Mouse (Mus musculus): ENCODE measurements around the gene Dusp8.

DNA sequence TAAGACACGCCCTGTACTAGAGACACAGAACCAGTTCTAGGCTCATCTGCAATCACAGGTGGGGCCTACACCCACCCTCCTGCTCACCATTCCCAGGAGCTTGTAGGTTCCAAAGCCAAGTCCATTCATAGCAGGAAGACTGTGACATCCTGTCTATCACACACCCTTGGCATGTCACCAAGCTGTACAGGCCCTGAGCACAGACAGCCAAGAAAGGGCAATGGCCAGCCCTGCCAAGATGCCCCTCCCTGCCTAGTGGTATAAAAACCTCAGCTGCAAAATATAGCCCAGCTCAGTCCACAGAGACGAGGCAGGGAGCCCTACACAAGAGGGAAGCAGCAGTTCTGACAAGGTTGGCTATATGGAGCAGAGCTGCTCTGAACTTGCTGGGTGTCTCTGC lies 61.4 kb downstream of the Dusp8 start:
- TF ChIP-seq GATA1 (IDR thresholded peaks at IDR 0.05; ENCODE audit: low read length) (no peak), TAL1 (IDR thresholded peaks at IDR 0.05; ENCODE audit: low read length) (no peak)
